In genomic region chr5:3938905-3939304, GRCm38 (mm10) we compare ENCODE assay signal across 15 mouse cellular contexts. TPM values are rescaled to one million over a fixed set of nuclear protein-coding genes. Genes with fewer than 3 reads are reported as not detected.
A peak's percentile ranks its signal among the peaks of the same experiment; 100 is the strongest.
DNase-seq lines count a peak whose midpoint lies in the region; ATAC-seq and TF ChIP-seq lines count a peak whose summit lies in the region.
"Had no signal": no experiment of that assay in that cellular context is flagged by ENCODE, and none has a peak within 500 bp of the region (broad histone marks: within the 10 kb centered on the region; RNA-seq: fewer than 3 reads in every experiment).

No protein-coding gene starts in this region.

- no peaks in the 10 kb centered on the region for H3K9me3 ChIP-seq in heart, embryonic 15.5 days (replicated peaks)
- H3K9me3 ChIP-seq in stomach, postnatal 0 days (ENCODE audit: control insufficient read depth, low read length), result no peaks in the 10 kb centered on the region
- H3K9me3 ChIP-seq in hindbrain, embryonic 12.5 days (replicated peaks), result no peaks in the 10 kb centered on the region; the same call in 1 of the 2 replicates
- no peaks in the 10 kb centered on the region for H3K9me3 ChIP-seq in forebrain, embryonic 12.5 days
- H3K9me3 ChIP-seq: forebrain, embryonic 10.5 days; neural tube, embryonic 15.5 days had no signal

- no peaks in the 10 kb centered on the region for H3K27me3 ChIP-seq in heart, embryonic 15.5 days
- no peaks in the 10 kb centered on the region for H3K27me3 ChIP-seq in stomach, postnatal 0 days (ENCODE audit: control insufficient read depth, insufficient read depth, low read length)
- H3K27me3 ChIP-seq in hindbrain, embryonic 12.5 days, result no peaks in the 10 kb centered on the region
- H3K27me3 ChIP-seq in forebrain, embryonic 12.5 days, result no peaks in the 10 kb centered on the region
- H3K27me3 ChIP-seq: neural tube, embryonic 15.5 days had no signal

- no peak overlapping the region for H3K9ac ChIP-seq in heart, embryonic 15.5 days
- H3K9ac ChIP-seq in stomach, postnatal 0 days (ENCODE audit: low read length), result no peak overlapping the region
- H3K9ac ChIP-seq in hindbrain, embryonic 12.5 days, result no peak overlapping the region
- no peak overlapping the region for H3K9ac ChIP-seq in forebrain, embryonic 12.5 days
- H3K9ac ChIP-seq: neural tube, embryonic 15.5 days had no signal

- peaks cover 17% of the 10 kb centered on the region for H3K4me1 ChIP-seq in heart, embryonic 15.5 days (replicated peaks)
- no peaks in the 10 kb centered on the region for H3K4me1 ChIP-seq in stomach, postnatal 0 days (replicated peaks; ENCODE audit: control insufficient read depth, insufficient read depth)
- no peaks in the 10 kb centered on the region for H3K4me1 ChIP-seq in hindbrain, embryonic 12.5 days
- no peaks in the 10 kb centered on the region for H3K4me1 ChIP-seq in forebrain, embryonic 12.5 days
- H3K4me1 ChIP-seq: neural tube, embryonic 15.5 days had no signal

- peak overlapping the region; percentile 55 for H3K27ac ChIP-seq in heart, embryonic 15.5 days
- H3K27ac ChIP-seq in stomach, postnatal 0 days (replicated peaks), result peak overlapping the region; percentile 85
- H3K27ac ChIP-seq in hindbrain, embryonic 12.5 days, result no peak overlapping the region
- H3K27ac ChIP-seq in forebrain, embryonic 12.5 days, result no peak overlapping the region
- H3K27ac ChIP-seq: forebrain, embryonic 10.5 days; neural tube, embryonic 15.5 days had no signal

- no peak for TF ChIP-seq CTCF in stomach, postnatal 0 days (IDR thresholded peaks at IDR 0.05; ENCODE audit: low read depth)

- TF ChIP-seq EP300 in stomach, postnatal 0 days (optimal IDR thresholded peaks at IDR 0.05), result no peak

- 0 out of 2 replicates have a peak overlapping the region, but pooled peaks have one; percentile 17 for H3K4me2 ChIP-seq in heart, embryonic 15.5 days
- H3K4me2 ChIP-seq in stomach, postnatal 0 days (replicated peaks; ENCODE audit: low read depth), result no peak overlapping the region
- H3K4me2 ChIP-seq in hindbrain, embryonic 12.5 days (replicated peaks), result no peak overlapping the region
- no peak overlapping the region for H3K4me2 ChIP-seq in forebrain, embryonic 12.5 days
- H3K4me2 ChIP-seq: neural tube, embryonic 15.5 days had no signal

- ATAC-seq in heart, embryonic 15.5 days (replicated peaks; ENCODE audit: insufficient number of reproducible peaks, insufficient read depth, low FRiP score, low read depth), result no peak
- ATAC-seq in stomach, postnatal 0 days (ENCODE audit: low FRiP score, low TSS enrichment), result peak; percentile 80
- no peak for ATAC-seq in hindbrain, embryonic 12.5 days (ENCODE audit: low FRiP score)
- ATAC-seq in forebrain, embryonic 12.5 days (ENCODE audit: low FRiP score), result no peak

- H3K4me3 ChIP-seq in heart, embryonic 15.5 days, result no peak overlapping the region
- H3K4me3 ChIP-seq in stomach, postnatal 0 days (ENCODE audit: low read depth, low read length), result no peak overlapping the region
- no peak overlapping the region for H3K4me3 ChIP-seq in hindbrain, embryonic 12.5 days
- H3K4me3 ChIP-seq in forebrain, embryonic 12.5 days (replicated peaks), result no peak overlapping the region
- H3K4me3 ChIP-seq: forebrain, embryonic 10.5 days; neural tube, embryonic 15.5 days had no signal

- no peak for DNase-seq in heart, adult 11 months
- DNase-seq in urinary bladder, postnatal 14 days (ENCODE audit: low spot score), result peak; percentile 19
- no peak for DNase-seq in urinary bladder, postnatal 25 days (ENCODE audit: low spot score)
- DNase-seq in kidney, postnatal 14 days, result peak; percentile 16
- peak; percentile 25 for DNase-seq in stomach, postnatal 0 days (ENCODE audit: low spot score)
- DNase-seq: adrenal gland, postnatal 25 days; cerebellum, adult 9-11 months; retina, postnatal 1 day; spleen, adult 18-20 months; thymus, adult 18-20 months had no signal

- H3K36me3 ChIP-seq in heart, embryonic 15.5 days, result no peaks in the 10 kb centered on the region; the same call in 1 of the 2 replicates
- H3K36me3 ChIP-seq in stomach, postnatal 0 days (ENCODE audit: control insufficient read depth, insufficient read depth, low read length), result no peaks in the 10 kb centered on the region
- H3K36me3 ChIP-seq in hindbrain, embryonic 12.5 days, result peaks cover 19% of the 10 kb centered on the region
- H3K36me3 ChIP-seq in forebrain, embryonic 12.5 days (replicated peaks), result peaks cover 31% of the 10 kb centered on the region
- H3K36me3 ChIP-seq: neural tube, embryonic 15.5 days had no signal

- 74% methylated on average over 3 of the region's 3 CpGs for WGBS in heart, embryonic 15.5 days
- 74% methylated on average over 3 of the region's 3 CpGs for WGBS in stomach, postnatal 0 days
- WGBS in hindbrain, embryonic 12.5 days, result 94% methylated on average over 3 of the region's 3 CpGs
- WGBS in forebrain, embryonic 12.5 days, result 98% methylated on average over 3 of the region's 3 CpGs

RNA-seq across cellular contexts. Expression of gene Akap9, which starts 11.1 kb away (rescaled TPM):
- 82.3 and 102 TPM in 2 replicates for polyA plus RNA-seq in heart, embryonic 15.5 days (2015; fragmentation: Nextera tagmentation; extraction: Ambion mirVana)
- 103 and 104 TPM in 2 replicates for polyA plus RNA-seq in stomach, postnatal 0 days (2015; fragmentation: Nextera tagmentation; extraction: Ambion mirVana)
- polyA plus RNA-seq in hindbrain, embryonic 12.5 days (2016; fragmentation: Nextera tagmentation; extraction: Ambion mirVana), result 308 and 312 TPM in 2 replicates
- polyA plus RNA-seq in forebrain, embryonic 12.5 days (2016; fragmentation: Nextera tagmentation; extraction: Ambion mirVana), result 295 and 296 TPM in 2 replicates

RNA-seq across cellular contexts. Expression of gene Mterf1a, which starts 45.2 kb away (rescaled TPM):
- polyA plus RNA-seq in heart, embryonic 15.5 days (2015; fragmentation: Nextera tagmentation; extraction: Ambion mirVana), result 4.6 and 4.8 TPM in 2 replicates
- 4.1 and 4.9 TPM in 2 replicates for polyA plus RNA-seq in stomach, postnatal 0 days (2015; fragmentation: Nextera tagmentation; extraction: Ambion mirVana)
- 8.4 and 9.5 TPM in 2 replicates for polyA plus RNA-seq in hindbrain, embryonic 12.5 days (2016; fragmentation: Nextera tagmentation; extraction: Ambion mirVana)
- 9.3 and 12.5 TPM in 2 replicates for polyA plus RNA-seq in forebrain, embryonic 12.5 days (2016; fragmentation: Nextera tagmentation; extraction: Ambion mirVana)

Comparison
In these comparisons a context has a peak if more than half of its experiments do, and no peak if none do; other contexts are left out.
1. DNase-seq: peak in urinary bladder, postnatal 14 days (single experiment), kidney, postnatal 14 days (single experiment) and stomach, postnatal 0 days (single experiment); none in heart, adult 11 months (single experiment) and urinary bladder, postnatal 25 days (single experiment).
2. H3K27ac ChIP-seq: peak in heart, embryonic 15.5 days (single experiment) and stomach, postnatal 0 days (single experiment); none in hindbrain, embryonic 12.5 days (single experiment) and forebrain, embryonic 12.5 days (single experiment).